Mouse (Mus musculus): ENCODE data around the gene C130074G19Rik. TPM values are rescaled to one million over a fixed set of nuclear protein-coding genes. Genes with fewer than 3 reads are reported as not detected.

Gene C130074G19Rik
- polyA plus RNA-seq, 1 experiment = 6.0 TPM

- peaks cover 17% of the 10 kb centered on the region for H3K4me1 ChIP-seq (ENCODE audit: control insufficient read depth, insufficient read depth, low read length)
- no peaks in the 10 kb centered on the region for H3K36me3 ChIP-seq (ENCODE audit: control insufficient read depth, insufficient read depth, low read length)
- no peak overlapping the region for H3K4me3 ChIP-seq (ENCODE audit: control insufficient read depth, low read depth, low read length)
- TF ChIP-seq POLR2A (IDR thresholded peaks at IDR 0.05; ENCODE audit: control insufficient read depth, low read depth, low read length) (no peak), CTCF (IDR thresholded peaks at IDR 0.05; ENCODE audit: control insufficient read depth, insufficient read depth, insufficient replicate concordance, low read depth, low read length) (no peak)
- no peak overlapping the region for H3K27ac ChIP-seq (ENCODE audit: control insufficient read depth, insufficient read depth, low read depth, low read length)
- no peaks in the 10 kb centered on the region for H3K27me3 ChIP-seq (ENCODE audit: control insufficient read depth, insufficient read depth, low read length)
Measured at GRCm38 (mm10) chr1:184873910-184874309, 9.1 kb downstream of the C130074G19Rik start.

GRCm38 (mm10) chr1:184872069-184872819 is 10.8 kb downstream of the C130074G19Rik start:
- Histone ChIP-seq H3K36me3 (ENCODE audit: control insufficient read depth, insufficient read depth, low read length) (no peaks in the 10 kb centered on the region), H3K27me3 (ENCODE audit: control insufficient read depth, insufficient read depth, low read length) (no peaks in the 10 kb centered on the region), H3K4me1 (ENCODE audit: control insufficient read depth, insufficient read depth, low read length) (peaks cover 17% of the 10 kb centered on the region), H3K4me3 (ENCODE audit: control insufficient read depth, low read depth, low read length) (no peak overlapping the region), H3K27ac (ENCODE audit: control insufficient read depth, insufficient read depth, low read depth, low read length) (no peak overlapping the region)
- TF ChIP-seq POLR2A (IDR thresholded peaks at IDR 0.05; ENCODE audit: control insufficient read depth, low read depth, low read length) (no peak), CTCF (IDR thresholded peaks at IDR 0.05; ENCODE audit: control insufficient read depth, insufficient read depth, insufficient replicate concordance, low read depth, low read length) (no peak)

- Histone ChIP-seq H3K36me3 (ENCODE audit: control insufficient read depth, insufficient read depth, low read length) (no peaks in the 10 kb centered on the region), H3K27ac (ENCODE audit: control insufficient read depth, insufficient read depth, low read depth, low read length) (no peak overlapping the region), H3K4me1 (ENCODE audit: control insufficient read depth, insufficient read depth, low read length) (peaks cover 17% of the 10 kb centered on the region), H3K27me3 (ENCODE audit: control insufficient read depth, insufficient read depth, low read length) (no peaks in the 10 kb centered on the region), H3K4me3 (ENCODE audit: control insufficient read depth, low read depth, low read length) (no peak overlapping the region)
- TF ChIP-seq CTCF (IDR thresholded peaks at IDR 0.05; ENCODE audit: control insufficient read depth, insufficient read depth, insufficient replicate concordance, low read depth, low read length) = no peak
- no peak for TF ChIP-seq POLR2A (IDR thresholded peaks at IDR 0.05; ENCODE audit: control insufficient read depth, low read depth, low read length)
Measured at GRCm38 (mm10) chr1:184871506-184871905, 11.5 kb downstream of the C130074G19Rik start.

GRCm38 (mm10) chr1:184870646-184871385 is 12.2 kb downstream of the C130074G19Rik start:
- Histone ChIP-seq H3K4me3 (ENCODE audit: control insufficient read depth, low read depth, low read length) (no peak overlapping the region), H3K36me3 (ENCODE audit: control insufficient read depth, insufficient read depth, low read length) (no peaks in the 10 kb centered on the region), H3K4me1 (ENCODE audit: control insufficient read depth, insufficient read depth, low read length) (peaks cover 17% of the 10 kb centered on the region), H3K27ac (ENCODE audit: control insufficient read depth, insufficient read depth, low read depth, low read length) (no peak overlapping the region), H3K27me3 (ENCODE audit: control insufficient read depth, insufficient read depth, low read length) (no peaks in the 10 kb centered on the region)
- TF ChIP-seq POLR2A (IDR thresholded peaks at IDR 0.05; ENCODE audit: control insufficient read depth, low read depth, low read length) = no peak
- TF ChIP-seq CTCF (IDR thresholded peaks at IDR 0.05; ENCODE audit: control insufficient read depth, insufficient read depth, insufficient replicate concordance, low read depth, low read length) = no peak

GRCm38 (mm10) chr1:184869939-184870565 is 13.0 kb downstream of the C130074G19Rik start:
- peaks cover 17% of the 10 kb centered on the region for H3K4me1 ChIP-seq (ENCODE audit: control insufficient read depth, insufficient read depth, low read length)
- H3K27ac ChIP-seq (ENCODE audit: control insufficient read depth, insufficient read depth, low read depth, low read length) = no peak overlapping the region
- no peak for TF ChIP-seq POLR2A (IDR thresholded peaks at IDR 0.05; ENCODE audit: control insufficient read depth, low read depth, low read length)
- no peak for TF ChIP-seq CTCF (IDR thresholded peaks at IDR 0.05; ENCODE audit: control insufficient read depth, insufficient read depth, insufficient replicate concordance, low read depth, low read length)
- H3K4me3 ChIP-seq (ENCODE audit: control insufficient read depth, low read depth, low read length) = no peak overlapping the region
- no peaks in the 10 kb centered on the region for H3K36me3 ChIP-seq (ENCODE audit: control insufficient read depth, insufficient read depth, low read length)
- H3K27me3 ChIP-seq (ENCODE audit: control insufficient read depth, insufficient read depth, low read length) = no peaks in the 10 kb centered on the region

- TF ChIP-seq CTCF (IDR thresholded peaks at IDR 0.05; ENCODE audit: control insufficient read depth, insufficient read depth, insufficient replicate concordance, low read depth, low read length) = no peak
- no peak for TF ChIP-seq POLR2A (IDR thresholded peaks at IDR 0.05; ENCODE audit: control insufficient read depth, low read depth, low read length)
- Histone ChIP-seq H3K27me3 (ENCODE audit: control insufficient read depth, insufficient read depth, low read length) (no peaks in the 10 kb centered on the region), H3K36me3 (ENCODE audit: control insufficient read depth, insufficient read depth, low read length) (no peaks in the 10 kb centered on the region), H3K4me3 (ENCODE audit: control insufficient read depth, low read depth, low read length) (no peak overlapping the region), H3K27ac (ENCODE audit: control insufficient read depth, insufficient read depth, low read depth, low read length) (no peak overlapping the region), H3K4me1 (ENCODE audit: control insufficient read depth, insufficient read depth, low read length) (peaks cover 13% of the 10 kb centered on the region)
Measured at GRCm38 (mm10) chr1:184867640-184868120, 15.3 kb downstream of the C130074G19Rik start.

GRCm38 (mm10) chr1:184864381-184864801 is 18.6 kb downstream of the C130074G19Rik start:
- H3K27me3 ChIP-seq (ENCODE audit: control insufficient read depth, insufficient read depth, low read length) = no peaks in the 10 kb centered on the region
- H3K4me3 ChIP-seq (ENCODE audit: control insufficient read depth, low read depth, low read length) = no peak overlapping the region
- TF ChIP-seq POLR2A (IDR thresholded peaks at IDR 0.05; ENCODE audit: control insufficient read depth, low read depth, low read length) (no peak), CTCF (IDR thresholded peaks at IDR 0.05; ENCODE audit: control insufficient read depth, insufficient read depth, insufficient replicate concordance, low read depth, low read length) (no peak)
- H3K36me3 ChIP-seq (ENCODE audit: control insufficient read depth, insufficient read depth, low read length) = no peaks in the 10 kb centered on the region
- H3K27ac ChIP-seq (ENCODE audit: control insufficient read depth, insufficient read depth, low read depth, low read length) = 0 out of 2 replicates have a peak overlapping the region, but pooled peaks have one; percentile 46
- H3K4me1 ChIP-seq (ENCODE audit: control insufficient read depth, insufficient read depth, low read length) = no peaks in the 10 kb centered on the region
